11 mouse cellular contexts compared by ENCODE assay signal in genomic region chr3:109251716-109252115, GRCm38 (mm10).
DNase-seq lines count a peak whose midpoint lies in the region; ATAC-seq lines count a peak whose summit lies in the region.
"Had no signal": no experiment of that assay in that cellular context is flagged by ENCODE, and none has a peak within 500 bp of the region (broad histone marks: within the 10 kb centered on the region; RNA-seq: fewer than 3 reads in every experiment).

No protein-coding gene starts in this region.

- DNase-seq in kidney, adult 9 months: no peak
- DNase-seq in embryo, embryonic 10.5 days (ENCODE audit: low spot score): peak; percentile 50
- peak; percentile 22 for DNase-seq in heart, postnatal 4 days
- no peak for DNase-seq in cerebellum, postnatal 14 days
- DNase-seq in layer of hippocampus, adult 9-10 months (ENCODE audit: low spot score): no peak
- no peak for DNase-seq in right cerebral cortex, adult 2 months (ENCODE audit: low spot score in 2 of 2)
- DNase-seq: adrenal gland, adult 8-10 months; gastrocnemius, postnatal 25 days had no signal

- no peak overlapping the region for H3K27ac ChIP-seq in kidney, embryonic 15.5 days
- H3K27ac ChIP-seq: embryonic facial prominence, embryonic 12.5 days had no signal

- 57% methylated on average over 1 of the region's 1 CpGs for WGBS in kidney, embryonic 15.5 days

- H3K36me3 ChIP-seq in kidney, embryonic 15.5 days: no peaks in the 10 kb centered on the region
- H3K36me3 ChIP-seq: embryonic facial prominence, embryonic 12.5 days had no signal

- no peaks in the 10 kb centered on the region for H3K27me3 ChIP-seq in kidney, embryonic 15.5 days
- H3K27me3 ChIP-seq: embryonic facial prominence, embryonic 12.5 days had no signal

- no peak overlapping the region for H3K9ac ChIP-seq in kidney, embryonic 15.5 days
- H3K9ac ChIP-seq: embryonic facial prominence, embryonic 12.5 days had no signal

- H3K9me3 ChIP-seq in kidney, embryonic 15.5 days (replicated peaks): no peaks in the 10 kb centered on the region
- H3K9me3 ChIP-seq: embryonic facial prominence, embryonic 12.5 days had no signal

- ATAC-seq in kidney, embryonic 15.5 days (replicated peaks; ENCODE audit: low FRiP score): 0 out of 2 replicates have a peak, but pooled peaks have one; percentile 32
- peak; percentile 35 for ATAC-seq in megakaryocyte progenitor cell, adult 5-6 weeks (replicated peaks; ENCODE audit: poor library complexity)

- H3K4me3 ChIP-seq in kidney, embryonic 15.5 days (replicated peaks): no peak overlapping the region
- H3K4me3 ChIP-seq: embryonic facial prominence, embryonic 12.5 days had no signal

- no peaks in the 10 kb centered on the region for H3K4me1 ChIP-seq in kidney, embryonic 15.5 days

- H3K4me2 ChIP-seq in kidney, embryonic 15.5 days: no peak overlapping the region
- H3K4me2 ChIP-seq: embryonic facial prominence, embryonic 12.5 days had no signal

Comparison
In these comparisons a context has a peak if more than half of its experiments do, and no peak if none do; other contexts are left out.
1. DNase-seq: peak in embryo, embryonic 10.5 days (single experiment) and heart, postnatal 4 days (single experiment); none in kidney, adult 9 months (single experiment), cerebellum, postnatal 14 days (0 of 2), layer of hippocampus, adult 9-10 months (single experiment) and right cerebral cortex, adult 2 months (0 of 2).